Mouse (Mus musculus) left cerebral cortex, postnatal 4 days (tissue): ENCODE measurements at regions not wholly inside any gene's neighbourhood (a gene's known extent, or its start where the extent isn't known, plus 50 kb on each side); places are given as distances from the start of the nearest gene placed in this dataset.

Source experiments
- DNase-seq: peaks from one replicate; pipeline ENCODE4 v3.0.0-alpha.2; 2022
- intact Hi-C: fragments of 180-260 bp; cut with DNase I; formaldehyde crosslinking; loops from one replicate; pipeline ENCODE4 v1.15.1; 2025

GRCm38 (mm10) chr8:116143687-116144573, 360.8 kb upstream of the Dynlrb2 start:
- intact Hi-C loops, result no loop called here
- DNase-seq, result peak; percentile 73

DNA sequence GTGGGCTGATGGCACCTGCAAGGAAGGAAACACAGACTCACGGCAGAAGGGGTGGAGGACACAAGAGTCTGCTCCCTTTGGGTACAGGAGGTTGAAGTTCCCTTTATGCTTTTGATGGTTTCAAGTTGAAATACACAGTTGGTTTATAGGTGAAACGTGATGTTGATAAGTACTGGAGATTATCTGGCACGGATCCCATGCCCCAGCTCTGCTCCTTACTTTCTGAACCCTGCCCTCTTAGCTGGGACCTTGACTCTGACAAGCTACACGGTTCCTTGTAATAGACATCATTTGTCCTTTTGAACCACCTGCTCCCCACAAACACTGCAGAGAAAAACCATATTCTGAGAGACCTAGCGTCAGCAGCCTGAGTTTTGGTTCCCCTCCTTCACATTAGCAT, 363.4 kb upstream of the Dynlrb2 start:
- DNase-seq, result no peak
- intact Hi-C loops, result no loop called here

DNA sequence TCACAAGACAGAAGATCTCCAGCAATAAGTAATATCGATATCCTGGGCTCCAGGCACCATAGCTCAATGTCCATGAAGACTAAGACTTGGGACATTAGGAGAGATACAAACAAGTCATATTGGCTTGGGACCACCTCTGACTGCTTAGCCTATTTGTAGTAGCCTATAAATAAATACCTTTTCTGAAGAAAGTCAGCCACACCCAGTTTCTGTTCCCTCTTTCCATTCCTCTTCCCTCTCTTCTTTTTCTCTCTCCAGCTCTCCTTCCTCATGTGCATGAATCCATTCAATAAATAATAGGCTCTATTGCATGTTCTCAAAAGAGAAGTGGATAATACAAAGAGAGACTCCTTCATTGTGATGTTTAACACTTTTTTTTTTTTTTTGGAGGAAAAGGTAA, 364.8 kb upstream of the Dynlrb2 start:
- intact Hi-C loops, result no loop called here

DNA sequence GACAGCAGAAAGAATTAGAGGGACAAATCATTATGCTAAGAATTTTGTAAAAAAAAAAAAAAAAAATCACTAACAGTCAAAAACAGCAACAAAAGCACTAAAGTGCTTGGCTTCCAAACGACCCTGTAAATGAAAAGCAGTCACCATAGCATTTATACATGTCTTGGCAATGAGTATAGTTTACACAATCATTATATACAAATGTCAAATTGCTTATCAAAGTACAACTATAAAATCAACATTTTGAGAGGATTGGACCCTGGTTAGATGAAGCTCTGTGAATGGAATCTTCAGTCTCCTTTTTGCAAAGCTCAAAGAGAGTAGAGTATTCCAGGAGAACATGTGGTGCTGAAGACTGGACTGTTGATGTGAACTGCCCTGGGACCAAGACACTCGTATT, 367.0 kb upstream of the Dynlrb2 start:
- no peak for DNase-seq
- intact Hi-C loops, result no loop called here

More for the DNA sequence above, 364.8 kb upstream of the Dynlrb2 start:
- no peak for DNase-seq

DNA sequence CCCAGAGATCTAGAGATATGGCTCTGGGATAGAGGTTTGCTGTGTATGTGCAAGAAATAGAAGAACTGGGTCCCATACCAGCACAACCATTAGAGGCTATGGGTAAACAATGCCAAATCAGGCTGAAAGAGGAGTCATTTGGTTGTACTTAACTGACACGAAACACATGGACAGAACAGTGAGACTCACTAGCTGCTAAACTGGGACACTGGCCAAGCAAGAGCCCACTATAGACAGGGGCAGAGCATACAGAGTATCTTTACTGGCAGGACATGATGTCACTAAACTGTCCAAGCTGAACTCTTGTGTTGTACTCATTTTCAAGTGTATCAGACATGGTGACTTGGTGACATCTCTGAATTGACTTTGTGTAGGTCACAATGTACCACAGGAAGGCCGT, 371.3 kb upstream of the Dynlrb2 start:
- DNase-seq, result no peak
- intact Hi-C loops, result no loop called here

- intact Hi-C loops, result no loop called here
- DNase-seq, result no peak
Observed at GRCm38 (mm10) chr8:116133084-116133483, 371.7 kb upstream of the Dynlrb2 start.

DNA sequence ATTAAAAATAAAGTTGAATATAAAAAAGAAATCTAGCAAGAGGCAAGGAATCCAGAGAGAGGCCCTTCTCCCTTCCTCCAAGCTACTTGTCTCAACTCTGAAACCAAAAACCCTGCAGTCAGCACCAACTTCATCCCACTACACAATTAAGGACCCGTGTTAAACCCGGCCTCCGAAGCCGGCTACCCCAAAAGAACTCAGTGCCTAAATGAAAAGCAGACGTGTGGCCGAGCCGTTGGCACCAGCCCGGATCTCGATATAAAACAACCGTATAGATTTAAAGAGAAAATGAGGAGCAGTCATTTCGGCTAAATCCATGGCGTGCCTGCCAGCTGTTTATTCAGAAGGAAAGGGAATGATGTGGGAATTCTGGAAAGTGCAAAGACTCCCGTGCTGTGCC, 384.7 kb upstream of the Dynlrb2 start:
- no peak for DNase-seq
- intact Hi-C loops, result no loop called here

DNA sequence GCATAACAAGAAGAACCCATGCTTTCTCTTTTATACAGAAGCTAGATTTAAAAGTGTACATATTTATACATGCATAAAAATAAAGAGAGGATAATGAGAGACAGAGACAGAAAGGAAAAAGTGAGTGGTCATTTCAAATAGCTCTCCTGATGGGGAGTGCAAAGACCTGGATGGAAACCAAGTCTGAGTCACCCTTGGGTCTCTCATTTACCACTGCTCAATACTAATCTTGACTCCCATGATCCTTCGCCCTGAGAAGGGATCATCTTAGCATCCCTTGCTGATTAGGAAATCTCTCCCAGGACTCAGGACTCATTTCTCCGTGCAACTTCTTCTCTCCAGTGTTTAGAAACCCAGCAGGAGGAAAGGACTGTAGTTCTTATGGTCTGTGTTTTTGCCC, 386.9 kb upstream of the Dynlrb2 start:
- no peak for DNase-seq
- intact Hi-C loops, result no loop called here

DNA sequence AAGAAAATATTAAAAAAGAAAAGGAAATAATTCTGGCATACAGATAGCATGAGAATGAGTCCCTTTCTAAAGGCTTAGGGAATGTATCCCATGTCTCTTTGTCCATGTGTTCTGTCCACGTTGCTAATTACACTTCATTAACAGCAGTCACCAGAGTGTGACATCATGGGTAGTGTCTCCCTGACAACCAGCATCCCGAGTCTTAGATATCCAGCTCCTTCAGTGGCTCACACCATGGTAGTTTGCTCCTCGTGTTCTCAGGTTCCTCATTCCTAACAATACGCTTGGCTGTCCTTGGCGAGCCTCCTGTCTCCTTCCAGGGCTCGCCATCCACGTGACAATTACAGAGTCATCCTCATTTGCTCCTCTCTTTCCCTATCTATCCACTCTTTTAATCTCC, 388.1 kb upstream of the Dynlrb2 start:
- DNase-seq, result peak; percentile 11
- intact Hi-C loops, result no loop called here

- peak; percentile 94 for DNase-seq
- intact Hi-C loops, result no loop called here
Observed at GRCm38 (mm10) chr8:116115811-116116372, 388.9 kb upstream of the Dynlrb2 start.

DNA sequence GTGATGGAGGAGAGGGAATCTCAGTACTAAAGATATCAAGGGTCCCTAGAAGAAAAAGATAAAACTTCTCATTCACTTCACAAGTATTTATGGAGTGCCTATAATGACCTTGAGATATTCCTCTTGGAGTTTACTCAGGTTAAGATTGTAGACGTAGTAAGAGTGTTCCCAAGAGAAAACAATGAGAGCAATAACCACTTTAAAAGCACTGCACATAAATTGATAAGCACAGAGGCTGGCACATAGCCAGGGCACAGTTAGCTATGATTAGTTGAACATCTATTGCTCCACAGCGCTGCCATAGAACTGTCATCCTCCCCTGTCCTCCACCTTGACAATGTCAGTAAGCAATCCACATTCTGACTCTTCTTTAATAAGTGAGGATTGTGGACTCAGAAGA, 389.8 kb upstream of the Dynlrb2 start:
- intact Hi-C loops, result no loop called here
- peak; percentile 33 for DNase-seq

DNA sequence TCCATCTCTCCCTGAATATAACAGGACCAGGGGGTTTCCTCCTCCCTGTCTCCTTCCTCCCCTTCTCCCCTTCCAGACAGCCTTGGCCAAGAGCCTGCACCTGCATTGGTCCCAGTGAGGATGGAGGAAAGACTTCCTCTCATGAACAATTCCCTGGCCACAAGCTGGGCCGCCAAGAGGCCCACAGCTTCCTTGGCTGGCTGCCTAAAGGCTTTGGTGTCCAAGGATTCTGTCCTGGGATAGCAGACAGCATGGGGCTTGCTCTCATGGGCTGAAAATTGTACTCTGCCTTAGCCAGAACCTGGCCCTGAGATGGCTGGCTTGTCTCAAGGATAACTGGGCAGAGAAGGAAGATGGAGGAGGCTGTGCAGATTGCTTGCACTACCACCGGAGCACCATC, 390.3 kb upstream of the Dynlrb2 start:
- peak; percentile 55 for DNase-seq
- intact Hi-C loops, result no loop called here

- intact Hi-C loops, result no loop called here
- DNase-seq, result no peak
Observed at GRCm38 (mm10) chr8:116111168-116111567, 393.6 kb upstream of the Dynlrb2 start.

DNA sequence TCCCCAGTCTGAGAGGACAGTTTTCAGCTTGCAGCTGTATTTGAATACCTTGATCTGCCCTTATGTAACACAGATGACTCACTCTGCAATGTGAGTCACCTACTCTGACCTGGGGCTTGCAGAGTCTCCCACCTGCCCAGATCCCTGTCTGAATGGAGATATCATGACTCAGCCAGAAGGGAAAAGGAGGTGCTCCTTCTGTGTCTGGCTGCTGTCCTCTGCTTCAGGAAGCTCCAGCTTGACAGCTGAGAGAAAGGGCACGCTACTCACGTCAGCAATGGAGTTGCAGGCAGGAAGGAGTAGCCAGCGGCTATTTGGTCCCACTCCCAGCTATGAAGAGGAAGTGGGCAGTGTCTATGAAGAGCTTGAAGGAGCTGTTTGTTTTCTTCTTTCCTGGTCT, 389.1 kb upstream of the Maf start:
- no peak for DNase-seq
- intact Hi-C loops, result no loop called here

- intact Hi-C loops, result no loop called here
- no peak for DNase-seq
Observed at GRCm38 (mm10) chr8:116083156-116083555, 375.6 kb upstream of the Maf start.

GRCm38 (mm10) chr8:116078849-116079407, 371.3 kb upstream of the Maf start:
- no peak for DNase-seq
- intact Hi-C loops, result no loop called here

DNA sequence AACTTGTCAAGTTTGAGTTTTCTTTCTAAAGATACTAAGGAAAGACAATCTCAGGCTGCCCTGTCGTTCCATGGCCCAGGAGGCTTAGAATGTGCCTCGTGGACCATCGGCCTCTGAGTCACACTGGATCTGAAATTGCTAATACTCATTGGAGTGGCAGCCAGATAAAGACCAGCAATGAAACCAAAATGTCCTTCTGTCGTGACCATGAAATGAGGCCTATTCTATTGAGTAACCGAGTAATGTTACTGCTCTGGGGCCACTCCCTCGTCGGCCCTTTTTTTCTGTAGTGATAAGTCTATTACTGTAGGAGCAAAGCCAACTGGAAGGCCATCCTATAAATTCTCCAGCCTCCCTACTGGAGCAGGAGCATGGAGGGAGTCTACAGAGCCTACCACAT, 363.9 kb upstream of the Maf start:
- intact Hi-C loops, result no loop called here

DNA sequence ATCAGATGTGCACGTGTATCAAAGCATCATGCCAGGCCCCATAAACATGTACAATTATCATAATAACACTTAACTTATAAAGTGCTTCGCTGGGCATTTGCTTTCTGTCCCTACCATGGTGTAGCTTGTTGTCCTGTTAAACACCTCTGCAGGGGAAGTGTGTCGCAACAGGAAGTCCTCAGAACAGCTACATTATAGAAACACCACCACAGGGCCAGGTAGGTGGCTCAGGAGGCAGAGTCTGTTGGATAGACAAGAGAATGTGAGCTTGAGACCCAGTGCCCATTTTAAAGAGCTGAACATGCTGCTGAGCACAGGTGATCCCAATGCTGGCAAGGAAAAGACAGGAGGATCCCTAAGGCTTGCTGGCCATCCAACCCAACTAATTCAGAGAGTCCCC, 361.9 kb upstream of the Maf start:
- intact Hi-C loops, result no loop called here
- DNase-seq, result no peak

More for the DNA sequence above, 363.9 kb upstream of the Maf start:
- DNase-seq, result no peak

GRCm38 (mm10) chr8:116067978-116068375, 360.4 kb upstream of the Maf start:
- intact Hi-C loops, result no loop called here
- DNase-seq, result no peak

DNA sequence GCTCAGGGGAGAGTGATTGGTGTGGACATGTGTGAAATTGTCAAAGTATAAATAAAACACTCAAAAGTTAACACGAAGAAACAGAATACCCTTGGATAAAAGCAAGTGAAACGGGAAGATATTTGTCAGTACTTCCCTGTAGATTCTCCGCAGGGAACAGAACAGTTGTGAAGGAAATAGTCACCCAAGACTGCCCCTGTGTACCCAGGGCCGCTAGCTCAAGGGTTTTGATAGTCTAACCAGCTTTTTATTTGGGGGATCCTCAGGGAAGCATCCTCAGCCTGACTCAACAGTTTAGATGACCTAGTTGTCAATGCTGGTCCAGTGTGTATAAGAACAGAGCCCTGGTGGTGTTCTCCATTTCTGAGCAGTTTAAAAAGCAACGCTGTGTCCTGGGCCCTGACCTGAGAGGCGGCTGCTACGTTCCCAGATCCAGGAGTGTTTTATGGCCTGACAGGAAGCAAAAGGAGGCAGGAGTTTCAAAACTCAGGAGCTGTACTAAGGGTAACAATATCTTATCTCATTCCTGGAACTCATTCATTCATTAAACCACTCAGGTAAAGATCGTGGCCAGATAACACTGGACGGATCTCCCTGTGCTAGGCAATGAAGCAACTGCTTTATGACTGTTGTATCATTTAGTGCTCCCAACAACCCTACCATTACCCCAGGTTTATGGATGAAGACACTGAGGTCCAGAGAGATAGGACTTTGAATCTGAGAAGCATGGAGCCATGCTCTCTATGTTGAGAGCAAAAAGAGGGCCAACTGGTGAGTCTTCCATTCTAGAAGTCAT, 359.8 kb upstream of the Maf start:
- intact Hi-C loops, result no loop called here
- no peak for DNase-seq

- intact Hi-C loops, result no loop called here
- DNase-seq, result no peak
Observed at GRCm38 (mm10) chr8:116065871-116066270, 358.3 kb upstream of the Maf start.
